Mouse (Mus musculus): ENCODE measurements around the gene Tacr2. TPM values are rescaled to one million over a fixed set of nuclear protein-coding genes. Genes with fewer than 3 reads are reported as not detected.

The Tacr2 gene
- total and polyA plus RNA-seq, 3 experiments, result 0.06 TPM; not detected in 2

GRCm38 (mm10) chr10:62275235-62275634, 23.0 kb downstream of the Tacr2 start:
- no peak overlapping the region for H3K9ac ChIP-seq (ENCODE audit: control insufficient read depth, low read depth, low read length, poor library complexity, severe bottlenecking)
- DNase-seq (ENCODE audit: low read depth, low spot score), result peak; percentile 81
- TF ChIP-seq HCFC1 (IDR thresholded peaks at IDR 0.05; ENCODE audit: low read depth, low read length), result no peak
- TF ChIP-seq MEF2A (IDR thresholded peaks at IDR 0.05; ENCODE audit: extremely low read depth, insufficient replicate concordance, low read depth, low read length, poor library complexity, severe bottlenecking), result no peak
- peak; percentile 59 for TF ChIP-seq RAD21 (IDR thresholded peaks at IDR 0.05; ENCODE audit: low read depth, low read length)
- peak; percentile 84 for TF ChIP-seq SMC3 (IDR thresholded peaks at IDR 0.05; ENCODE audit: low read depth, low read length)
- TF ChIP-seq CTCF (IDR thresholded peaks at IDR 0.05 in 2 of 3, conservative IDR thresholded peaks at IDR 0.05 in 1 of 3; ENCODE audit: control insufficient read depth in 1 of 3, insufficient read depth in 1 of 3, low read depth in 2 of 3, low read length in 3 of 3, poor library complexity in 1 of 3, severe bottlenecking in 1 of 3), result peak; percentile 81 to 86 (median 83)
- TF ChIP-seq TBP (IDR thresholded peaks at IDR 0.05; ENCODE audit: low read depth, low read length), result no peak
- TF ChIP-seq ZC3H11A (IDR thresholded peaks at IDR 0.05; ENCODE audit: low read depth, low read length), result peak; percentile 42; the same call in 1 of the 2 replicates
- no peak for TF ChIP-seq CHD1 (IDR thresholded peaks at IDR 0.05; ENCODE audit: low read depth, low read length)
- H3K36me3 ChIP-seq (ENCODE audit: control insufficient read depth in 1 of 2, insufficient read depth in 2 of 2, low read length in 2 of 2), result peaks cover 0 to 34% of the 10 kb centered on the region in 2 experiments; a peak in 2 of 4 replicates
- H3K4me1 ChIP-seq (ENCODE audit: control insufficient read depth in 1 of 2, insufficient read depth in 2 of 2, low read length in 2 of 2), result no peaks in the 10 kb centered on the region
- H3K27ac ChIP-seq (ENCODE audit: control insufficient read depth, low read depth, low read length), result no peak overlapping the region
- no peaks in the 10 kb centered on the region for H3K79me2 ChIP-seq (ENCODE audit: control insufficient read depth, insufficient read depth, low read length, poor library complexity)
- no peak overlapping the region for H3K4me3 ChIP-seq (ENCODE audit: control insufficient read depth in 1 of 2, insufficient read depth in 1 of 2, low read depth in 2 of 2, low read length in 2 of 2)
- no peaks in the 10 kb centered on the region for H3K27me3 ChIP-seq (ENCODE audit: control insufficient read depth in 1 of 2, insufficient read depth in 2 of 2, low read length in 2 of 2)
- H3K9me3 ChIP-seq (replicated peaks; ENCODE audit: insufficient read depth, low read length), result no peaks in the 10 kb centered on the region

DNA sequence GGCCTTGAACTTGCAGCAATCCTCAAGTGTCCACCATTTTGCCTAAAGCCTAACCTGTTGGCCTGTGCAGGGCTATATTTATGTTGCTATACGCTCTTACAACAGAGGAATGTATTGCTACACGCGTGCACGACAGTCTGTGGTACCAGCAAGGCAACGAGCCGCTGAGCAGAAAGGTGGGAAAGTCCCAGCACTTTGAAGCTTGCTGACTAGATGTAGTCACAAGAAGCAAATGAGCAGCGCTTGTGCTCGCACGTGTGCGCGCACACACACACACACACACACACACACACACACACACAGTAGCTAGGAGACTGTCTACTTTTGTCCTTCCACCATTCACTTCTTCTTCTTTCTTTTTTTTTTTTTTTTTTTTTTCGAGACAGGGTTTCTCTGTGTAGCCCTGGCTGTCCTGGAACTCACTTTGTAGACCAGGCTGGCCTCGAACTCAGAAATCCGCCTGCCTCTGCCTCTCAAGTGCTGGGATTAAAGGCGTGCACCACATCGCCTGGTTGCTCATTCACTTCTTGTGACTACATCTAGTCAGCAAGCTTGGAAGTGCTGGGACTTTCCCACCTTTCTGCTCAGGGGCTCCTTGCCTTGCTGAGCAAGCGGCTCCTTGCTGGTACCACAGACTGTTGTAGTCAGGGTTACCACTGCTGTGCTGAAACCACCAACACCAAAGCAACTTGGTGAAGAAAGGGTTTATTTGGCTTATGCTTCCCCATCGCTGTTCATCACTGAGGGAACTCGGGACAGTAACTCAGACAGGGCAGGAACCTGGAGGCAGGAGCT, 25.5 kb downstream of the Tacr2 start:
- H3K27me3 ChIP-seq (ENCODE audit: control insufficient read depth in 1 of 2, insufficient read depth in 2 of 2, low read length in 2 of 2), result no peaks in the 10 kb centered on the region
- peaks cover 0 to 43% of the 10 kb centered on the region in 2 experiments; a peak in 2 of 4 replicates for H3K36me3 ChIP-seq (ENCODE audit: control insufficient read depth in 1 of 2, insufficient read depth in 2 of 2, low read length in 2 of 2)
- TF ChIP-seq HCFC1 (IDR thresholded peaks at IDR 0.05; ENCODE audit: low read depth, low read length) (no peak), TAL1 (IDR thresholded peaks at IDR 0.05; ENCODE audit: low read length) (no peak)
- H3K79me2 ChIP-seq (ENCODE audit: control insufficient read depth, insufficient read depth, low read length, poor library complexity), result no peaks in the 10 kb centered on the region
- H3K4me3 ChIP-seq (ENCODE audit: control insufficient read depth in 1 of 2, insufficient read depth in 1 of 2, low read depth in 2 of 2, low read length in 2 of 2), result no peak overlapping the region
- no peak for DNase-seq (ENCODE audit: low read depth, low spot score)
- H3K4me1 ChIP-seq (ENCODE audit: control insufficient read depth in 1 of 2, insufficient read depth in 2 of 2, low read length in 2 of 2), result no peaks in the 10 kb centered on the region
- H3K27ac ChIP-seq (ENCODE audit: control insufficient read depth, low read depth, low read length), result no peak overlapping the region
- no peaks in the 10 kb centered on the region for H3K9me3 ChIP-seq (replicated peaks; ENCODE audit: insufficient read depth, low read length)
- H3K9ac ChIP-seq (ENCODE audit: control insufficient read depth, low read depth, low read length, poor library complexity, severe bottlenecking), result no peak overlapping the region

DNA sequence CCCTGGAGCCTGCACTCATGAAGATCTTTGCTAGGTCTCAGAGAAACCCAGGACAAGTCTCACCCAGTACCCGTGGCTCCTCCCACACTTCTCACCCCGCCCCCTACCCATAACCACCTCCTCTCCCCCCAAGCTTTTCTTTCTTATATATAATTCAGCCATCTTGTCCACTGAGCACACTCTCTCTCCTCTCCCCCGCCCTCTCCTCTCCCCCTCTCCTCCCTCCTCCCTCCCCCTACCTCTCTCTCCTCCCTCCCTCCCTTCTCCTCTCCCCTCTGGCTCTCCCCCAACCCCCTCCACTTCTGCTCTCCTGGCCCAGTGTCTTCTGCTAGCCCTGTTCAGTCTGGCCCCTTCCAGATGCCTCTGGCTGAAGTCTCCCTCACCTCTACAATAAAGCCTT, 26.8 kb downstream of the Tacr2 start:
- H3K9me3 ChIP-seq (replicated peaks; ENCODE audit: insufficient read depth, low read length), result no peaks in the 10 kb centered on the region
- H3K9ac ChIP-seq (ENCODE audit: control insufficient read depth, low read depth, low read length, poor library complexity, severe bottlenecking), result no peak overlapping the region
- H3K4me3 ChIP-seq (ENCODE audit: control insufficient read depth in 1 of 2, insufficient read depth in 1 of 2, low read depth in 2 of 2, low read length in 2 of 2), result no peak overlapping the region
- no peaks in the 10 kb centered on the region for H3K4me1 ChIP-seq (ENCODE audit: control insufficient read depth in 1 of 2, insufficient read depth in 2 of 2, low read length in 2 of 2)
- no peak overlapping the region for H3K27ac ChIP-seq (ENCODE audit: control insufficient read depth, low read depth, low read length)
- no peaks in the 10 kb centered on the region for H3K79me2 ChIP-seq (ENCODE audit: control insufficient read depth, insufficient read depth, low read length, poor library complexity)
- H3K36me3 ChIP-seq (ENCODE audit: control insufficient read depth in 1 of 2, insufficient read depth in 2 of 2, low read length in 2 of 2), result peaks cover 0 to 40% of the 10 kb centered on the region in 2 experiments; a peak in 2 of 4 replicates
- no peak for TF ChIP-seq TBP (IDR thresholded peaks at IDR 0.05; ENCODE audit: low read depth, low read length)
- no peak for TF ChIP-seq NRF1 (IDR thresholded peaks at IDR 0.05; ENCODE audit: insufficient read depth, low read depth, low read length, poor library complexity, severe bottlenecking)
- no peak for TF ChIP-seq CHD2 (IDR thresholded peaks at IDR 0.05; ENCODE audit: low read length)
- DNase-seq (ENCODE audit: low read depth, low spot score), result no peak
- no peaks in the 10 kb centered on the region for H3K27me3 ChIP-seq (ENCODE audit: control insufficient read depth in 1 of 2, insufficient read depth in 2 of 2, low read length in 2 of 2)

Measured in MEL (cell line).